8 mouse cellular contexts compared by ENCODE assay signal in the genomic region with DNA sequence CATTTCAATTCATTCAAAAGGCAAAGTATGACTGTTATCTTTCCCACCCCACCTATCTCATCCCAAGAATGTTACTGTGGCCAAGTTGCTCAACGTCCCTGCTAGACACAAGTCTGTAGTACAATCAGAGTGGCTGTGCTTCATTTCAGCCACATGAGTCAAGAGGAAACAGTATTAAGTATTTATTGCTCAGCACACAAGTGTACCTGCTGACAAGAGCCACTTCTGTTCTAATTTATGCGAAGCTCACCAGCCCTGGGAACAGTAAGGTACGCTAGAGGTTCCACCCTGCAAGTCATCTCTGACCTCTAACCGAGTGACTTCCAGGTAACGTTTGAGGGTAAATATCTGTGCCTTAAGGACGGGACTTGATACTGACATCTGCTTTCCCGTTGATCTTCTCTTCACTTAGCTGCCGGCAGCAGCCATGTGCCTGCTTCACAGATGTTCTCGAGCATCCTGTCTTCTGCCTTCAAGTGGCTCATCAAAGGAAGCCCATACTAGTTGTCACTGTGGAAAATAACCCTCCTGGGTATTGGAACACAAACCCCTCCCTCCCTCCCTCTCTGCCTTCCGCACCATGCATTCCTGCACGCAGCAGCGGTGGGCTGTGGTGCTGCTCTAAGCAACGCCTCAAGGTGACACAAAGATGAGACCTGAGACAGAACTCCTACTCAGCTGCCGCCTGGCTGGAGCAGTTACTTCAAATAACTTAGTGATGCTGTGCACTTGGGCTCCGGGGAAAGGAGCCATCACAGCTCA. TPM values are rescaled to one million over a fixed set of nuclear protein-coding genes. Genes with fewer than 3 reads are reported as not detected.
DNase-seq lines count a peak whose midpoint lies in the region; ATAC-seq lines count a peak whose summit lies in the region.

No protein-coding gene starts in this region.

- peak overlapping the region; percentile 44; the same call in 1 of the 2 replicates for H3K27ac ChIP-seq in forebrain, embryonic 10.5 days
- H3K27ac ChIP-seq in forebrain, embryonic 15.5 days (replicated peaks), result no peak overlapping the region
- H3K27ac ChIP-seq in intestine, embryonic 15.5 days, result no peak overlapping the region

- no peak; the same call in 1 of the 2 replicates for ATAC-seq in forebrain, embryonic 15.5 days (replicated peaks)
- peak; percentile 41 for ATAC-seq in intestine, embryonic 15.5 days
- no peak for ATAC-seq in monocyte, adult 5-6 weeks (replicated peaks; ENCODE audit: insufficient number of reproducible peaks, low FRiP score, low TSS enrichment, poor library complexity, severe bottlenecking)

- WGBS in forebrain, embryonic 10.5 days, result 36% methylated on average over 15 of the region's 15 CpGs
- 20% methylated on average over 15 of the region's 15 CpGs for WGBS in forebrain, embryonic 15.5 days
- 25% methylated on average over 15 of the region's 15 CpGs for WGBS in intestine, embryonic 15.5 days

- H3K36me3 ChIP-seq in forebrain, embryonic 10.5 days (replicated peaks), result peaks cover 6% of the 10 kb centered on the region
- H3K36me3 ChIP-seq in forebrain, embryonic 15.5 days, result no peaks in the 10 kb centered on the region
- H3K36me3 ChIP-seq in intestine, embryonic 15.5 days, result no peaks in the 10 kb centered on the region

- no peak overlapping the region for H3K9ac ChIP-seq in forebrain, embryonic 15.5 days (replicated peaks)
- H3K9ac ChIP-seq in intestine, embryonic 15.5 days, result no peak overlapping the region

- peaks cover 62% of the 10 kb centered on the region for H3K4me1 ChIP-seq in forebrain, embryonic 10.5 days
- H3K4me1 ChIP-seq in forebrain, embryonic 15.5 days, result peaks cover 21% of the 10 kb centered on the region
- H3K4me1 ChIP-seq in intestine, embryonic 15.5 days (replicated peaks), result peaks cover 18% of the 10 kb centered on the region

- DNase-seq in forebrain, embryonic 10.5 days (ENCODE audit: extremely low spot score, low spot score), result no peak
- DNase-seq in embryo, embryonic 11 days, result peak; percentile 41
- peak; percentile 4 to 9 for DNase-seq in natural killer cell, adult 2 months (ENCODE audit: low spot score in 2 of 2)
- no peak for DNase-seq in cerebellum, adult 8-10 months
- no peak for DNase-seq in Muller cell, postnatal 12 days (ENCODE audit: inconsistent ontology term)

- no peaks in the 10 kb centered on the region for H3K9me3 ChIP-seq in forebrain, embryonic 10.5 days
- H3K9me3 ChIP-seq in forebrain, embryonic 15.5 days, result no peaks in the 10 kb centered on the region
- H3K9me3 ChIP-seq in intestine, embryonic 15.5 days, result no peaks in the 10 kb centered on the region

- no peaks in the 10 kb centered on the region for H3K27me3 ChIP-seq in forebrain, embryonic 10.5 days (ENCODE audit: poor library complexity, severe bottlenecking)
- no peaks in the 10 kb centered on the region for H3K27me3 ChIP-seq in forebrain, embryonic 15.5 days
- H3K27me3 ChIP-seq in intestine, embryonic 15.5 days (replicated peaks), result no peaks in the 10 kb centered on the region; the same call in 1 of the 2 replicates

- no peak overlapping the region for H3K4me2 ChIP-seq in forebrain, embryonic 15.5 days (replicated peaks)
- peak overlapping the region; percentile 48 for H3K4me2 ChIP-seq in intestine, embryonic 15.5 days (replicated peaks)

- no peak overlapping the region; the same call in 1 of the 2 replicates for H3K4me3 ChIP-seq in forebrain, embryonic 10.5 days
- no peak overlapping the region for H3K4me3 ChIP-seq in forebrain, embryonic 15.5 days
- H3K4me3 ChIP-seq in intestine, embryonic 15.5 days (replicated peaks), result 0 out of 2 replicates have a peak overlapping the region, but pooled peaks have one; percentile 2

RNA-seq across cellular contexts. Expression of gene Stk39, which starts 36.4 kb away (rescaled TPM):
- 29.5 and 30.2 TPM in 2 replicates for polyA plus RNA-seq in forebrain, embryonic 10.5 days (2016; fragmentation: Nextera tagmentation; extraction: Ambion mirVana)
- 21.8 and 22.5 TPM in 2 replicates for polyA plus RNA-seq in forebrain, embryonic 15.5 days (2015; fragmentation: Nextera tagmentation; extraction: Ambion mirVana)
- polyA plus RNA-seq in intestine, embryonic 15.5 days (2015; fragmentation: Nextera tagmentation; extraction: Ambion mirVana), result 14.2 and 14.5 TPM in 2 replicates
- 5.1 to 21.6 TPM (median 5.4 TPM) in 3 replicates for total RNA-seq in monocyte, adult 5-6 weeks (2017)

Comparison
In these comparisons a context has a peak if more than half of its experiments do, and no peak if none do; other contexts are left out.
1. DNase-seq: peak in embryo, embryonic 11 days (single experiment) and natural killer cell, adult 2 months (2 of 2); none in forebrain, embryonic 10.5 days (single experiment), cerebellum, adult 8-10 months (single experiment) and Muller cell, postnatal 12 days (single experiment).